In genomic region chr4:127125834-127126463, GRCm38 (mm10) we compare ENCODE assay signal across 8 mouse cellular contexts. TPM values are rescaled to one million over a fixed set of nuclear protein-coding genes. Genes with fewer than 3 reads are reported as not detected.
DNase-seq lines count a peak whose midpoint lies in the region; ATAC-seq and TF ChIP-seq lines count a peak whose summit lies in the region.

No protein-coding gene starts in this region.

- H3K4me1 ChIP-seq in ES-E14 (ENCODE audit: control insufficient read depth in 2 of 2, insufficient read depth in 2 of 2, low read length in 2 of 2, poor library complexity in 1 of 2): peaks cover 7 to 14% of the 10 kb centered on the region in 2 experiments; a peak in 3 of 4 replicates
- H3K4me1 ChIP-seq in forebrain, embryonic 15.5 days: peaks cover 7% of the 10 kb centered on the region
- peaks cover 6% of the 10 kb centered on the region; the same call in 1 of the 2 replicates for H3K4me1 ChIP-seq in lung, adult 2 months (ENCODE audit: control insufficient read depth, insufficient read depth, low read length)
- H3K4me1 ChIP-seq in olfactory bulb, adult 2 months (ENCODE audit: control insufficient read depth, insufficient read depth, low read length): peaks cover 8% of the 10 kb centered on the region
- H3K4me1 ChIP-seq in thymus, adult 2 months (replicated peaks; ENCODE audit: control insufficient read depth, insufficient read depth, low read length): peaks cover 10% of the 10 kb centered on the region

- H3K36me3 ChIP-seq in ES-E14 (ENCODE audit: control insufficient read depth, insufficient read depth, low read length, poor library complexity, severe bottlenecking): peaks cover 4% of the 10 kb centered on the region; the same call in 1 of the 2 replicates
- H3K36me3 ChIP-seq in forebrain, embryonic 15.5 days: 0 out of 2 replicates have a peak, but pooled peaks cover 3% of the 10 kb centered on the region
- H3K36me3 ChIP-seq in thymus, adult 2 months (ENCODE audit: control insufficient read depth, insufficient read depth, low read length): no peaks in the 10 kb centered on the region

- TF ChIP-seq POLR2A in lung, adult 2 months (IDR thresholded peaks at IDR 0.05; ENCODE audit: borderline replicate concordance, extremely low read depth, low read depth, low read length): peak; percentile 81; the same call in 1 of the 2 replicates
- no peak for TF ChIP-seq POLR2A in olfactory bulb, adult 2 months (IDR thresholded peaks at IDR 0.05; ENCODE audit: insufficient read depth, low read depth, low read length)
- peak; percentile 51 for TF ChIP-seq POLR2A in thymus, adult 2 months (IDR thresholded peaks at IDR 0.05; ENCODE audit: control insufficient read depth, extremely low read depth, insufficient read depth, low read length, poor library complexity)

- in situ Hi-C loops in ES-E14 (cut with MboI; ENCODE audit: low sequenced_read_pairs in 2 of 2, unreplicated experiment in 2 of 2): no loop called here

- peak overlapping the region; percentile 74 to 76 for H3K4me3 ChIP-seq in ES-E14 (ENCODE audit: insufficient read depth in 1 of 2, low read depth in 1 of 2, low read length in 2 of 2, poor library complexity in 1 of 2, severe bottlenecking in 1 of 2)
- peak overlapping the region; percentile 47 for H3K4me3 ChIP-seq in forebrain, embryonic 15.5 days
- H3K4me3 ChIP-seq in lung, adult 2 months (replicated peaks; ENCODE audit: extremely low read depth, low read depth, low read length): peak overlapping the region; percentile 82
- peak overlapping the region; percentile 39 for H3K4me3 ChIP-seq in olfactory bulb, adult 2 months (ENCODE audit: insufficient read depth, low read depth, low read length)
- peak overlapping the region; percentile 90 for H3K4me3 ChIP-seq in thymus, adult 2 months (ENCODE audit: control insufficient read depth, insufficient read depth, low read length)

- H3K9me3 ChIP-seq in ES-E14 (ENCODE audit: control insufficient read depth, insufficient read depth, low read depth, low read length): no peaks in the 10 kb centered on the region
- H3K9me3 ChIP-seq in forebrain, embryonic 15.5 days: no peaks in the 10 kb centered on the region

- intact Hi-C loops in heart, postnatal 25 days (cut with DNase I): no loop called here

- H3K4me2 ChIP-seq in forebrain, embryonic 15.5 days (replicated peaks): peak overlapping the region; percentile 72

- no peak overlapping the region for H3K27ac ChIP-seq in ES-E14 (ENCODE audit: insufficient read depth, low read depth, low read length, poor library complexity, severe bottlenecking)
- no peak overlapping the region for H3K27ac ChIP-seq in forebrain, embryonic 15.5 days (replicated peaks)
- no peak overlapping the region for H3K27ac ChIP-seq in olfactory bulb, adult 2 months (ENCODE audit: insufficient read depth, low read depth, low read length)
- peak overlapping the region; percentile 4; the same call in 1 of the 2 replicates for H3K27ac ChIP-seq in thymus, adult 2 months (ENCODE audit: control insufficient read depth, insufficient read depth, low read length)

- no peak for TF ChIP-seq CTCF in lung, adult 2 months (IDR thresholded peaks at IDR 0.05; ENCODE audit: insufficient read depth, low read length)
- TF ChIP-seq CTCF in olfactory bulb, adult 2 months (IDR thresholded peaks at IDR 0.05; ENCODE audit: insufficient read depth, low read depth, low read length): no peak
- TF ChIP-seq CTCF in thymus, adult 2 months (IDR thresholded peaks at IDR 0.05; ENCODE audit: borderline replicate concordance, control insufficient read depth, extremely low read depth, insufficient read depth, low read length, poor library complexity): 0 out of 2 replicates have a peak, but pooled peaks have one; percentile 23

- WGBS in forebrain, embryonic 15.5 days: under 1% methylated on average over 34 of the region's 35 CpGs
- WGBS in lung, adult 2 months: 1% methylated on average over 35 of the region's 35 CpGs
- WGBS in olfactory bulb, adult 2 months: 14% methylated on average over 35 of the region's 35 CpGs
- WGBS in thymus, adult 2 months: 1% methylated on average over 35 of the region's 35 CpGs

- peak; percentile 91 for ATAC-seq in forebrain, embryonic 15.5 days (replicated peaks)

- DNase-seq in ES-E14 (ENCODE audit: low read depth, low spot score): peak; percentile 89
- peak; percentile 75 for DNase-seq in cerebellum, adult 11-12 months
- DNase-seq in heart, postnatal 25 days (ENCODE audit: low spot score): peak; percentile 54
- DNase-seq in layer of hippocampus, adult 18-20 months (ENCODE audit: low spot score in 2 of 2): peak; percentile 34
- DNase-seq in lung, adult 2 months: peak; percentile 81
- peak; percentile 88 for DNase-seq in thymus, adult 2 months

- H3K27me3 ChIP-seq in forebrain, embryonic 15.5 days: no peaks in the 10 kb centered on the region
- no peaks in the 10 kb centered on the region for H3K27me3 ChIP-seq in thymus, adult 2 months (ENCODE audit: control insufficient read depth, insufficient read depth, low read length)

- H3K9ac ChIP-seq in ES-E14 (ENCODE audit: insufficient read depth, low read depth, low read length, poor library complexity, severe bottlenecking): peak overlapping the region; percentile 62
- peak overlapping the region; percentile 53 for H3K9ac ChIP-seq in forebrain, embryonic 15.5 days (replicated peaks)

TF ChIP-seq in ES-E14, 5 proteins besides CTCF, POLR2A, EP300 and RAD21:
- TF ChIP-seq MAFK (IDR thresholded peaks at IDR 0.05; ENCODE audit: insufficient read depth, low read depth, low read length) (no peak), HCFC1 (IDR thresholded peaks at IDR 0.05; ENCODE audit: borderline replicate concordance, insufficient read depth, low read length) (no peak), ZNF384 (IDR thresholded peaks at IDR 0.05; ENCODE audit: low read depth, low read length) (no peak), CHD2 (IDR thresholded peaks at IDR 0.05; ENCODE audit: low read depth, low read length) (no peak), ZC3H11A (IDR thresholded peaks at IDR 0.05; ENCODE audit: borderline replicate concordance, low read depth, low read length) (no peak)

RNA-seq across cellular contexts. Expression of gene Tmem35b, which starts 2.5 kb away (rescaled TPM):
- 3.7 and 4.8 TPM in 2 replicates for total RNA-seq in ES-E14 (2012; rRNA removed)
- 13.1 and 14.2 TPM in 2 replicates for polyA plus RNA-seq in forebrain, embryonic 15.5 days (2015; fragmentation: Nextera tagmentation; extraction: Ambion mirVana)
- total RNA-seq in heart, postnatal 25 days (2021): 1 to 10 TPM; 1.5 TPM
- total RNA-seq in layer of hippocampus, adult 18-20 months (2021): 1 to 10 TPM; 4.3 to 4.6 TPM
- 12.4 and 16.9 TPM in 2 replicates for polyA plus RNA-seq in lung, adult 2 months (2012; rRNA removed)
- not detected in 2 replicates for polyA plus RNA-seq in olfactory bulb, adult 2 months (2012; ENCODE audit: insufficient read depth, insufficient read length, low replicate concordance, missing spikeins)
- 11.3 and 11.9 TPM in 2 replicates for polyA plus RNA-seq in thymus, adult 2 months (2012; rRNA removed)

RNA-seq across cellular contexts. Expression of gene Dlgap3, which starts 43.1 kb away (rescaled TPM):
- 8.8 and 14.1 TPM in 2 replicates for total RNA-seq in ES-E14 (2012; rRNA removed)
- 11.6 and 12.5 TPM in 2 replicates for polyA plus RNA-seq in forebrain, embryonic 15.5 days (2015; fragmentation: Nextera tagmentation; extraction: Ambion mirVana)
- total RNA-seq in heart, postnatal 25 days (2021): under 1 TPM; 0.10 to 0.48 TPM
- total RNA-seq in layer of hippocampus, adult 18-20 months (2021): 100 to 1,000 TPM; 285 to 286 TPM
- polyA plus RNA-seq in lung, adult 2 months (2012; rRNA removed): 0.25 and 0.54 TPM in 2 replicates
- not detected in 2 replicates for polyA plus RNA-seq in olfactory bulb, adult 2 months (2012; ENCODE audit: insufficient read depth, insufficient read length, low replicate concordance, missing spikeins)
- 2.6 and 3.6 TPM in 2 replicates for polyA plus RNA-seq in thymus, adult 2 months (2012; rRNA removed)

RNA-seq across cellular contexts. Expression of gene Zmym6, which starts 48.8 kb away (rescaled TPM):
- total RNA-seq in ES-E14 (2012; rRNA removed): 18.1 and 18.2 TPM in 2 replicates
- polyA plus RNA-seq in forebrain, embryonic 15.5 days (2015; fragmentation: Nextera tagmentation; extraction: Ambion mirVana): 32.6 and 35.0 TPM in 2 replicates
- 10 to 100 TPM in 1 of 2 experiments, 1 to 10 TPM in 1; 8.9 to 12.4 TPM for total RNA-seq in heart, postnatal 25 days (2021)
- 10 to 100 TPM; 35.7 to 37.7 TPM for total RNA-seq in layer of hippocampus, adult 18-20 months (2021)
- polyA plus RNA-seq in lung, adult 2 months (2012; rRNA removed): 3.6 and 6.1 TPM in 2 replicates
- polyA plus RNA-seq in olfactory bulb, adult 2 months (2012; ENCODE audit: insufficient read depth, insufficient read length, low replicate concordance, missing spikeins): not detected in 2 replicates
- 6.4 and 8.2 TPM in 2 replicates for polyA plus RNA-seq in thymus, adult 2 months (2012; rRNA removed)

Comparison
In these comparisons a context has a peak if more than half of its experiments do, and no peak if none do; other contexts are left out.
1. DNase-seq: peak in every context shown above with its lines; median percentile 89 in ES-E14; 88 in thymus, adult 2 months; 81 in lung, adult 2 months; 75 in cerebellum, adult 11-12 months; 54 in heart, postnatal 25 days; 34 in layer of hippocampus, adult 18-20 months.
2. H3K4me3 ChIP-seq: peak in every context shown above with its lines; median percentile 90 in thymus, adult 2 months; 82 in lung, adult 2 months; 75 in ES-E14; 47 in forebrain, embryonic 15.5 days; 39 in olfactory bulb, adult 2 months.
3. RNA of gene Tmem35b, which starts 2.5 kb away (polyA plus RNA-seq): 12.4 to 16.9 TPM in lung, adult 2 months, 13.1 to 14.2 TPM in forebrain, embryonic 15.5 days and 11.3 to 11.9 TPM in thymus, adult 2 months; not detected in olfactory bulb, adult 2 months; every median in the first group is over 10 times any median in the second.